Comparison of ENCODE assay signal across 11 mouse cellular contexts in genomic region chr11:100826161-100826866, GRCm38 (mm10). TPM values are rescaled to one million over a fixed set of nuclear protein-coding genes. Genes with fewer than 3 reads are reported as not detected.
DNase-seq lines count a peak whose midpoint lies in the region; ATAC-seq lines count a peak whose summit lies in the region.
"Had no signal": no experiment of that assay in that cellular context is flagged by ENCODE, and none has a peak within 500 bp of the region (broad histone marks: within the 10 kb centered on the region; RNA-seq: fewer than 3 reads in every experiment).

No protein-coding gene starts in this region.

- H3K27ac ChIP-seq in limb, embryonic 12.5 days, result no peak overlapping the region
- no peak overlapping the region for H3K27ac ChIP-seq in limb, embryonic 10.5 days
- H3K27ac ChIP-seq: neural tube, embryonic 12.5 days had no signal

- H3K36me3 ChIP-seq in limb, embryonic 12.5 days, result no peaks in the 10 kb centered on the region
- no peaks in the 10 kb centered on the region for H3K36me3 ChIP-seq in limb, embryonic 10.5 days
- H3K36me3 ChIP-seq: neural tube, embryonic 12.5 days had no signal

- no peak for ATAC-seq in limb, embryonic 12.5 days (ENCODE audit: insufficient number of reproducible peaks, insufficient read depth, low FRiP score, low TSS enrichment, low read depth)
- ATAC-seq in common myeloid progenitor, adult 5-6 weeks (replicated peaks; ENCODE audit: low read depth, poor library complexity, severe bottlenecking), result peak; percentile 53

- 0 out of 2 replicates have a peak overlapping the region, but pooled peaks have one; percentile 2 for H3K4me2 ChIP-seq in limb, embryonic 12.5 days
- H3K4me2 ChIP-seq: neural tube, embryonic 12.5 days had no signal

- no peaks in the 10 kb centered on the region for H3K9me3 ChIP-seq in limb, embryonic 12.5 days
- H3K9me3 ChIP-seq in limb, embryonic 10.5 days (replicated peaks), result no peaks in the 10 kb centered on the region
- H3K9me3 ChIP-seq: neural tube, embryonic 12.5 days had no signal

- no peak overlapping the region for H3K4me3 ChIP-seq in limb, embryonic 12.5 days (replicated peaks)
- H3K4me3 ChIP-seq in limb, embryonic 10.5 days, result no peak overlapping the region
- H3K4me3 ChIP-seq: erythroblast, embryonic 14.5 days; neural tube, embryonic 12.5 days had no signal

- H3K9ac ChIP-seq in limb, embryonic 12.5 days (replicated peaks), result no peak overlapping the region
- H3K9ac ChIP-seq: neural tube, embryonic 12.5 days had no signal

- H3K4me1 ChIP-seq in limb, embryonic 12.5 days (replicated peaks), result peaks cover 41% of the 10 kb centered on the region
- H3K4me1 ChIP-seq in limb, embryonic 10.5 days, result peaks cover 26% of the 10 kb centered on the region
- H3K4me1 ChIP-seq: neural tube, embryonic 12.5 days had no signal

- DNase-seq in limb, embryonic 10.5 days (ENCODE audit: low spot score), result no peak
- peak; percentile 52 for DNase-seq in lung, postnatal 14 days
- peak; percentile 56 for DNase-seq in skeletal muscle tissue, adult 2 months (ENCODE audit: low read depth, low spot score)
- DNase-seq in adrenal gland, adult (ENCODE audit: inconsistent age in 2 of 2, low spot score in 1 of 2), result no peak
- DNase-seq in ovary, postnatal 14 days (ENCODE audit: low spot score), result no peak
- DNase-seq in adrenal gland, adult 8-10 months, result no peak
- DNase-seq: heart, postnatal 36 days had no signal

- 59% methylated on average over 13 of the region's 13 CpGs for WGBS in limb, embryonic 12.5 days
- WGBS in limb, embryonic 10.5 days, result 83% methylated on average over 13 of the region's 13 CpGs

- peaks cover 17% of the 10 kb centered on the region; the same call in 1 of the 2 replicates for H3K27me3 ChIP-seq in limb, embryonic 12.5 days
- H3K27me3 ChIP-seq in limb, embryonic 10.5 days (ENCODE audit: low read depth, poor library complexity, severe bottlenecking), result no peaks in the 10 kb centered on the region
- H3K27me3 ChIP-seq: neural tube, embryonic 12.5 days had no signal

RNA-seq across cellular contexts. Expression of gene Stat5b, which starts 24.2 kb away (rescaled TPM):
- polyA plus RNA-seq in limb, embryonic 12.5 days (2016; fragmentation: Nextera tagmentation; extraction: Ambion mirVana), result 20.4 and 20.6 TPM in 2 replicates
- polyA plus RNA-seq in limb, embryonic 10.5 days (2016; fragmentation: Nextera tagmentation; extraction: Ambion mirVana), result 15.4 and 15.6 TPM in 2 replicates
- total RNA-seq in common myeloid progenitor, adult 5-6 weeks (2017), result 49.4 and 64.4 TPM in 2 replicates
- total RNA-seq in adrenal gland, adult 8-10 months (2022), result 10 to 100 TPM; 64.5 to 92.1 (median 73.7) TPM

RNA-seq across cellular contexts. Expression of gene Stat5a, which starts 32.8 kb away (rescaled TPM):
- 4.0 and 5.5 TPM in 2 replicates for polyA plus RNA-seq in limb, embryonic 12.5 days (2016; fragmentation: Nextera tagmentation; extraction: Ambion mirVana)
- polyA plus RNA-seq in limb, embryonic 10.5 days (2016; fragmentation: Nextera tagmentation; extraction: Ambion mirVana), result 2.1 and 2.7 TPM in 2 replicates
- total RNA-seq in common myeloid progenitor, adult 5-6 weeks (2017), result 44.4 and 52.7 TPM in 2 replicates
- total RNA-seq in adrenal gland, adult 8-10 months (2022), result 10 to 100 TPM; 30.6 to 60.4 (median 41.2) TPM

RNA-seq across cellular contexts. Expression of gene Ghdc, which starts 55.6 kb away (rescaled TPM):
- polyA plus RNA-seq in limb, embryonic 12.5 days (2016; fragmentation: Nextera tagmentation; extraction: Ambion mirVana), result 5.4 and 6.8 TPM in 2 replicates
- polyA plus RNA-seq in limb, embryonic 10.5 days (2016; fragmentation: Nextera tagmentation; extraction: Ambion mirVana), result 3.5 and 4.3 TPM in 2 replicates
- total RNA-seq in common myeloid progenitor, adult 5-6 weeks (2017), result 2.3 and 4.0 TPM in 2 replicates
- 10 to 100 TPM; 23.1 to 26.4 (median 24.7) TPM for total RNA-seq in adrenal gland, adult 8-10 months (2022)

Comparison
In these comparisons a context has a peak if more than half of its experiments do, and no peak if none do; other contexts are left out.
1. DNase-seq: peak in lung, postnatal 14 days (single experiment) and skeletal muscle tissue, adult 2 months (single experiment); none in limb, embryonic 10.5 days (single experiment), adrenal gland, adult (0 of 2), ovary, postnatal 14 days (single experiment) and adrenal gland, adult 8-10 months (single experiment).